Mouse (Mus musculus): ENCODE data around the gene Chkb.

DNA sequence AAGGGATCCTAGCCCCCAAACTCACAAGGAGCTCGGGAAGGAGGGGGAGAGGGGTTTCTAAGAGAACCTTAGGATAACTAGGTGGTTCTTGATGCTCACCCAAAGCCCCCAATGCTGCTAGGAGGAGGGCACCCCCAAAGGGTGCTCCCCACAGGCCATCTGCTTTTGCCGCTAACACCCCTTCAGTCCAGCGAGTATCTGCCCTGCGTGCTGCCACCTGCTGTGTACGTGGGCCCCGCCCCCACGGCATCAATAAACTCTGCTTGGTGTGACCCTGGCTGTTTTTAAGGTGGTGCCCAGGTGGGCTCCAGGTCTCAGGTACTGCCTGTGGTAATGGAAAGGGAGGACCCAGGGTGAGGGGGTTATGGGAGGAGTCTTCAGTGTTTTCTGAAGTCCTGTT lies 32.5 kb upstream of the Chkb start:
- no peak for TF ChIP-seq CTCF (IDR thresholded peaks at IDR 0.05; ENCODE audit: extremely low read depth, insufficient read length, insufficient replicate concordance, low read depth, low read length)
- no peak for TF ChIP-seq POLR2A (IDR thresholded peaks at IDR 0.05; ENCODE audit: low read depth, low read length)

Data from small intestine, adult 2 months (tissue).